In the genomic region with DNA sequence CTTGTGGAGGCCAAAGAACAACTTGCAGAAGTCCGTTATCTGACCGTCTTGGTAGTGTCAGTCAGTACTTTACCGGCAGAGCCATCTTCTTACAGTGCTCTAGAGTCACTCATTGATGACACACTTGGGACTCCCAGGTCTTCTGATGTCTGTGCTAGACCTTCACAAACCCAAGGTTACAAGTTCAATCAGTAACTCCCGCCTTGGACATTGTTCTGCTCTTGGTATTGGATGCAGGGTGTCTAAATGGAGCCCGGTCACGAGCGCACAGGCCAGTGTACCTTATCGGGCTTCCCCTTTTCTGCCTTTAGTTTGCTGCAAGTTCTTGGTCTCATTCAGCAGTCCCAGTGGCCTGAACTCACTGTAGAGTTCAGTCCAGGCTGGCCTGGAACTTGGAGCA, we compare ENCODE assay signal across 8 mouse cellular contexts. TPM values are rescaled to one million over a fixed set of nuclear protein-coding genes. Genes with fewer than 3 reads are reported as not detected.
DNase-seq lines count a peak whose midpoint lies in the region; ATAC-seq and TF ChIP-seq lines count a peak whose summit lies in the region.

No protein-coding gene starts in this region.

- 39% methylated on average over 8 of the region's 8 CpGs for WGBS in heart, embryonic 10.5 days
- 44% methylated on average over 8 of the region's 8 CpGs for WGBS in forebrain, embryonic 14.5 days
- WGBS in limb, embryonic 13.5 days = 47% methylated on average over 8 of the region's 8 CpGs
- WGBS in neural tube, embryonic 15.5 days = 39% methylated on average over 8 of the region's 8 CpGs

- no peak for TF ChIP-seq EP300 in ES-Bruce4 (IDR thresholded peaks at IDR 0.05; ENCODE audit: insufficient read depth, low read depth, low read length)

- peak overlapping the region; percentile 72 for H3K4me3 ChIP-seq in heart, embryonic 10.5 days
- H3K4me3 ChIP-seq in ES-Bruce4 (ENCODE audit: low read depth, low read length) = peak overlapping the region; percentile 71
- peak overlapping the region; percentile 86 for H3K4me3 ChIP-seq in forebrain, embryonic 14.5 days (ENCODE audit: low read depth, low read length)
- peak overlapping the region; percentile 73 for H3K4me3 ChIP-seq in limb, embryonic 13.5 days
- H3K4me3 ChIP-seq in neural tube, embryonic 15.5 days (replicated peaks) = peak overlapping the region; percentile 84

- TF ChIP-seq POLR2A in ES-Bruce4 (IDR thresholded peaks at IDR 0.05; ENCODE audit: insufficient read depth, low read length) = no peak

- DNase-seq in heart, embryonic 10.5 days (ENCODE audit: low spot score) = no peak
- DNase-seq in heart, adult 9 months (ENCODE audit: low spot score in 2 of 2) = no peak
- DNase-seq in forebrain, embryonic 14.5 days (ENCODE audit: low spot score) = no peak
- DNase-seq in adrenal gland, postnatal 10 days = no peak
- DNase-seq in ovary, adult 18-20 months (ENCODE audit: low spot score) = no peak

- ATAC-seq in forebrain, embryonic 14.5 days = peak; percentile 16; the same call in 1 of the 2 replicates
- ATAC-seq in limb, embryonic 13.5 days (ENCODE audit: low FRiP score, low read depth) = no peak
- ATAC-seq in neural tube, embryonic 15.5 days (ENCODE audit: low FRiP score) = peak; percentile 11; the same call in 1 of the 2 replicates

- H3K27me3 ChIP-seq in heart, embryonic 10.5 days (ENCODE audit: insufficient read depth, poor library complexity, severe bottlenecking) = no peaks in the 10 kb centered on the region
- no peaks in the 10 kb centered on the region for H3K27me3 ChIP-seq in ES-Bruce4 (ENCODE audit: control insufficient read depth, insufficient read depth, low read length, poor library complexity, severe bottlenecking)
- no peaks in the 10 kb centered on the region for H3K27me3 ChIP-seq in forebrain, embryonic 14.5 days (replicated peaks; ENCODE audit: control insufficient read depth, insufficient read depth, low read length)
- H3K27me3 ChIP-seq in limb, embryonic 13.5 days = no peaks in the 10 kb centered on the region
- no peaks in the 10 kb centered on the region for H3K27me3 ChIP-seq in neural tube, embryonic 15.5 days (replicated peaks)

- H3K9me3 ChIP-seq in heart, embryonic 10.5 days = no peaks in the 10 kb centered on the region
- H3K9me3 ChIP-seq in ES-Bruce4 (replicated peaks; ENCODE audit: control insufficient read depth, insufficient read depth, low read length, poor library complexity, severe bottlenecking) = no peaks in the 10 kb centered on the region
- no peaks in the 10 kb centered on the region for H3K9me3 ChIP-seq in forebrain, embryonic 14.5 days (replicated peaks; ENCODE audit: control insufficient read depth, low read length)
- H3K9me3 ChIP-seq in limb, embryonic 13.5 days = no peaks in the 10 kb centered on the region
- no peaks in the 10 kb centered on the region for H3K9me3 ChIP-seq in neural tube, embryonic 15.5 days (replicated peaks)

- no peak for TF ChIP-seq CTCF in ES-Bruce4 (IDR thresholded peaks at IDR 0.05; ENCODE audit: low read depth, low read length)

- peak overlapping the region; percentile 62 for H3K9ac ChIP-seq in ES-Bruce4 (ENCODE audit: low read depth, poor library complexity, severe bottlenecking)
- H3K9ac ChIP-seq in forebrain, embryonic 14.5 days (ENCODE audit: low read length) = peak overlapping the region; percentile 45
- H3K9ac ChIP-seq in limb, embryonic 13.5 days = peak overlapping the region; percentile 60
- H3K9ac ChIP-seq in neural tube, embryonic 15.5 days (replicated peaks) = peak overlapping the region; percentile 55

- H3K36me3 ChIP-seq in heart, embryonic 10.5 days = no peaks in the 10 kb centered on the region
- H3K36me3 ChIP-seq in ES-Bruce4 (ENCODE audit: control insufficient read depth, insufficient read depth, low read length, poor library complexity, severe bottlenecking) = no peaks in the 10 kb centered on the region
- 0 out of 2 replicates have a peak, but pooled peaks cover 4% of the 10 kb centered on the region for H3K36me3 ChIP-seq in forebrain, embryonic 14.5 days (ENCODE audit: control insufficient read depth, insufficient read depth, low read length)
- H3K36me3 ChIP-seq in limb, embryonic 13.5 days = peaks cover 7% of the 10 kb centered on the region
- H3K36me3 ChIP-seq in neural tube, embryonic 15.5 days = no peaks in the 10 kb centered on the region

- H3K4me1 ChIP-seq in heart, embryonic 10.5 days = peaks cover 23% of the 10 kb centered on the region
- no peaks in the 10 kb centered on the region for H3K4me1 ChIP-seq in ES-Bruce4 (ENCODE audit: control insufficient read depth, insufficient read depth, low read length)
- H3K4me1 ChIP-seq in forebrain, embryonic 14.5 days (ENCODE audit: control insufficient read depth, insufficient read depth, low read length) = peaks cover 16% of the 10 kb centered on the region
- H3K4me1 ChIP-seq in limb, embryonic 13.5 days = peaks cover 21% of the 10 kb centered on the region
- H3K4me1 ChIP-seq in neural tube, embryonic 15.5 days = peaks cover 33% of the 10 kb centered on the region

- peak overlapping the region; percentile 86 for H3K4me2 ChIP-seq in forebrain, embryonic 14.5 days (ENCODE audit: low read length)
- H3K4me2 ChIP-seq in limb, embryonic 13.5 days (replicated peaks) = peak overlapping the region; percentile 83
- peak overlapping the region; percentile 89 for H3K4me2 ChIP-seq in neural tube, embryonic 15.5 days

- peak overlapping the region; percentile 91 for H3K27ac ChIP-seq in heart, embryonic 10.5 days
- H3K27ac ChIP-seq in ES-Bruce4 (ENCODE audit: insufficient read depth, low read length) = no peak overlapping the region
- no peak overlapping the region for H3K27ac ChIP-seq in forebrain, embryonic 14.5 days (ENCODE audit: low read depth, low read length)
- H3K27ac ChIP-seq in limb, embryonic 13.5 days = no peak overlapping the region
- H3K27ac ChIP-seq in neural tube, embryonic 15.5 days (replicated peaks) = no peak overlapping the region; the same call in 1 of the 2 replicates

RNA-seq across cellular contexts. Expression of a gene that starts 0.6 kb away (rescaled TPM):
- polyA plus RNA-seq in heart, embryonic 10.5 days (2016; fragmentation: Nextera tagmentation; extraction: Ambion mirVana) = 1.2 and 1.6 TPM in 2 replicates
- polyA plus RNA-seq in ES-Bruce4 (2011; ENCODE audit: insufficient read depth, insufficient read length, low read depth, missing spikeins) = 6.5 and 7.2 TPM in 2 replicates
- 2.5 and 2.6 TPM in 2 replicates for polyA plus RNA-seq in forebrain, embryonic 14.5 days (2014; fragmentation: Nextera tagmentation; extraction: Ambion mirVana)
- 2.2 and 2.5 TPM in 2 replicates for polyA plus RNA-seq in limb, embryonic 13.5 days (2015; fragmentation: Nextera tagmentation; extraction: Ambion mirVana)
- polyA plus RNA-seq in neural tube, embryonic 15.5 days (2015; fragmentation: Nextera tagmentation; extraction: Ambion mirVana) = 3.2 and 3.4 TPM in 2 replicates
- 10 to 100 TPM; 20.2 to 24.9 TPM for total RNA-seq in adrenal gland, postnatal 10 days (2021)

RNA-seq across cellular contexts. Expression of a gene that starts 51.7 kb away (rescaled TPM):
- 7.3 and 8.2 TPM in 2 replicates for polyA plus RNA-seq in heart, embryonic 10.5 days (2016; fragmentation: Nextera tagmentation; extraction: Ambion mirVana)
- 12.8 and 16.4 TPM in 2 replicates for polyA plus RNA-seq in ES-Bruce4 (2011; ENCODE audit: insufficient read depth, insufficient read length, low read depth, missing spikeins)
- 9.4 and 10.7 TPM in 2 replicates for polyA plus RNA-seq in forebrain, embryonic 14.5 days (2014; fragmentation: Nextera tagmentation; extraction: Ambion mirVana)
- 11.8 and 12.8 TPM in 2 replicates for polyA plus RNA-seq in limb, embryonic 13.5 days (2015; fragmentation: Nextera tagmentation; extraction: Ambion mirVana)
- polyA plus RNA-seq in neural tube, embryonic 15.5 days (2015; fragmentation: Nextera tagmentation; extraction: Ambion mirVana) = 11.6 and 13.3 TPM in 2 replicates
- 10 to 100 TPM; 17.2 to 21.7 TPM for total RNA-seq in adrenal gland, postnatal 10 days (2021)
